Mouse (Mus musculus) left cerebral cortex, adult 11 months (tissue): ENCODE data around the gene 1810024B03Rik.
"Not testable (repeated sequence)": the region's sequence is repeated elsewhere in the genome, so short reads cannot be mapped to it uniquely, and the experiment has no call there.

ENCODE experiments used
- DNase-seq: peaks from one replicate; pipeline ENCODE4 v3.0.0; 2022; ENCODE audit warnings: low spot score

The 1810024B03Rik gene

DNA sequence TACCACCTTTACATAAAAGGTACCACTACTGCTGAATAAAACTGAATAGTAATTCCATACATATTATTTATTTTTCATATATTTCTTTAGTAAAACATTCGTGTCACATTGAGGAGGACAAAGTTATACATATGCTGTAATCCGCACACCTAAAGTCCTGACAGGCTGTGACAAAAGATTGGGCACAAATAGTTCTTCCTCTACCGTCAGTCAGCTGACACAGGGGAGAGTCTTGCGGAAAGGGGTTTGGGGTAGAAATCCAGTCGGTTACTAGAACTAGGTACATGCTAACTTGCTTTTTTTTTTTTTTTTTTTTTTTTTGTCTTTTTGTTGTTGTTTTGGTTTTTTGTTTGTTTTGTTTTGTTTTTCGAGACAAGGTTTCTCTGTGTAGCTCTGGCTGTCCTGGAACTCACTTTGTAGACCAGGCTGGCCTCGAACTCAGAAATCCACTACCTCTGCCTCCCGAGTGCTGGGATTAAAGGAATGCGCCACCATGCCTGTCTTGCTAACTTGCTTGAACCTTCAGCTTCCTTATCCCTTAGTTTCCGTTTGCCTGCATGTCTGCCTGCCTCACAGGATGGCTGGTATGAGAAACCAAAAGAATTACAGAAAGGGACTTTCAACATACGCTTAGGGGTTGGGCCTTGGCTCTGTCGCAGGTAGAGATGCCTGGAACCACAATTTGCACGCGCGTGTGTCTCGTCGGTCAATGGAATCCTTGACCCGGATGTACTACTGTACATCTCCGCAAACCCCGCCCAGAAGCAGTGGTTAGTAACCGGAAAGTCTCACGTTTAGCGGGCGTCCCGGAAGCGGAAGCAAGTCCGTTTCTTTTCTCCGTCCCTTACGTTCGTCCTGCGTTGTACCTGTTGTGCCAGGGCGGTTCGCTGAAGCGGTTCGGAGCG lies at the start of gene 1810024B03Rik, which contains the start of gene Snrnp200:
Gene 1810024B03Rik (minus strand): TSS at position 734 of the 905 bp plus-strand sequence.
Gene Snrnp200 (plus strand): TSS at position 840 of the 905 bp plus-strand sequence.
- DNase-seq: peak; percentile 93

DNA sequence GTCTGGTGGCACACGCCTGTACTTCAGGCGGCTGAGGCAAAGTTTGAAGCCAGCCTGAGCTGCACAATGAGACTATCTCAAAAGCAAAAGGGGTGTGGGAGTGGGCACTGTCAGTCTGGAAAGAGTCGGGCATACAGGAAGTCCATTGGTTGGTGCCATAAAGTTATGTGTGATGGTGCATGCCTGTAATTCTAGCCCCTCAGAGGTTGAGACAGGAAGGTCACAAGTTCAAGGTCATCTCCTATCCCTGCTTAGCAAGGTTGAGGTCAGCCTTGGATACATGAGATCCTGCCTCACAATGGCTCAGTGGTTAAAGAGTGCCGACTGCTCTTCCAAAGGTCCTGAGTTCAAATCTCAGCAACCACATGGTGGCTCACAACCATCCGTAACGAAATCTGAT lies 47.2 kb upstream of the 1810024B03Rik start:
- no peak for DNase-seq

DNA sequence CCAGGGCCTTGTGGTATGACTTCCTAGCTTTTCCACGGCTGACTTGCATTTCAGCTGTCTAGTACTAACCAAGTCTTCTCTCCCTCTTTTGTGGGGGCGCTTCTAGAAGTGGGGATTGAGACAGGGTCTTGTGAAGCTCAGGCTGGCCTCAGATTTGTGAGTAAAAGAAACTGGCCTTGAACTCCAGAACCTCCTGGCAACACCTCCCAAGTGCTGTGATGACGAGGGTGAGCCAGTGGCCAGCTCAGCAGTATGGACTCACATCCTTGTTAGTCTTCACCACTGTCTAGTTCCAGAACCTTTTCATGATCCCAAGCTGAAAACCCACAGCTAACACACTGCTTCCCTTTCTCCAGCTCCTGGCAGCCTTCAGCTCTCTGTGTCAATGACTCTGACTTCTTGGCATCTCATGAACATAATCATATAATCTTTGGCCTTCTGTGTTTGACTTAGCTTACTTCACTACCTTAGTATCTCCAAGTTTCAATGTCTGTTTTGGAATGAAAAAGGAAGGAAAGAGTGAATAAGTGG lies 46.6 kb upstream of the 1810024B03Rik start:
- no peak for DNase-seq

DNA sequence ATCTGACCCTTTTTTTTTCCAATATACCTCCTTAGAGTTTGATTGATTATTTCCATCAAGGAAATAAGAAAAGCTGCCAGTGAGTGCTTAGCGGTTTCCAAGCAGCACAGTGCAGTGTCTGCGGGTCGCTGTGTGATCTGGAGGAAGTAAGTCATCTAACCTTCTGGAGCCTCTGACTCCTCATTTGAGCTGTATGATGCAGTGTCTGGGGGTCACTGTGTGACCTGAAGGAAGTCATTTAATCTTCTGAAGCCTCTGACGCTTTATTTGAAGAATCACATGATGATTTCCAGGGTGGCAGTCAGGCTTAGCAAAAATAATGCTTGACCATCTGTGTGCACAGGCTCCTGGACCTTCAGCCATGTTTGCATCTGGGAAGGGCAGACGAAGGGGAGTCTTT lies 44.7 kb upstream of the 1810024B03Rik start:
- DNase-seq: no peak

DNA sequence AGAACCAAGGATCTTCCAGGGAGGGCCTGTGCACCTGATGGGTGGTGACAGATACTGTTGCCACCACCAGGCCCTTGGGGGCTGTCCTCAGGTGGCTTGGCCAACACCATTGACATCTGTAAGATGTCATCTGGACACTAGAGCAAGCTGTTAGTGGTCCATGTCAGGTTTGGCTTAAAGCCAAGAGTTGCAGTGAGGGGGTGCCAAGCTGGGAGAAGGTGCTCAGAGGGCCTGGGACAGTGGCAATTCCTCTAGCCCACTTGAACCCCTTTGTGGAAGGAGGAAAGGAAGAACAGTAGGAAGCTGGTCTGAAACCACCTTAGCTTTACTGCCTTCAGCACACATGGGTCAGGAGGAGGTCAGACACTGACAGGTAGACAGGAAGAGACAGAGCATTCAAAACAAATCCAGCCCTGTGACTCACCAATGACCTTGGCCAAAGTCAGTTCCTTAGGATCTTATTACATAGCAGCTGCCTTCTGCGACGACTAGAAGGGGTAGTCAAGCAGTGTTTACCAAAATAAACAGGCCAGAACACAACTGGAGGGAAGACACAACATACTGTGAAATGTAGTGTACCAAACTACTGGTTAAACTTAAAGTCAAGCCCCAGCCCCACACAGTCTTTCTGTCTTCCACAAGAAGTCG lies 43.9 kb upstream of the 1810024B03Rik start:
- no peak for DNase-seq

DNA sequence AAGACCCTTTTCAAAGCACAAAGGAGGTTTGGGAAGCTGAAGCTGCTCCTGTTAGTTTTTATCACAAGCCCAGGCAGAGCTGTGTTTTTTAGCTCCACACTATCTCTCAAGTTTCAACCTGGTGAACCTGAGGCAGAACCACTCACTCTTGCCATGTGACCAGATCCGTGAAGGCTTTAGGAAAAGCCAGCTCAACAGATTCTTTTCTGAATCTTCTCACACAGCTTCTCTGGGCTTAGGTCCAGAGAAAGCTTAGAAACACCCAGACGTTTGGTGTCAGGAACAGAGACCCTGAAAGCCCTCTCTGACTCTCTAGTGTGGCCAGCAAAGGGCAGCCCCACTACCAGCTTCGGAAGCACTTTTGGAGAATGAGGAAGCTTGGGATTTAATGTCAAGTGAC lies 43.4 kb upstream of the 1810024B03Rik start:
- no peak for DNase-seq

DNA sequence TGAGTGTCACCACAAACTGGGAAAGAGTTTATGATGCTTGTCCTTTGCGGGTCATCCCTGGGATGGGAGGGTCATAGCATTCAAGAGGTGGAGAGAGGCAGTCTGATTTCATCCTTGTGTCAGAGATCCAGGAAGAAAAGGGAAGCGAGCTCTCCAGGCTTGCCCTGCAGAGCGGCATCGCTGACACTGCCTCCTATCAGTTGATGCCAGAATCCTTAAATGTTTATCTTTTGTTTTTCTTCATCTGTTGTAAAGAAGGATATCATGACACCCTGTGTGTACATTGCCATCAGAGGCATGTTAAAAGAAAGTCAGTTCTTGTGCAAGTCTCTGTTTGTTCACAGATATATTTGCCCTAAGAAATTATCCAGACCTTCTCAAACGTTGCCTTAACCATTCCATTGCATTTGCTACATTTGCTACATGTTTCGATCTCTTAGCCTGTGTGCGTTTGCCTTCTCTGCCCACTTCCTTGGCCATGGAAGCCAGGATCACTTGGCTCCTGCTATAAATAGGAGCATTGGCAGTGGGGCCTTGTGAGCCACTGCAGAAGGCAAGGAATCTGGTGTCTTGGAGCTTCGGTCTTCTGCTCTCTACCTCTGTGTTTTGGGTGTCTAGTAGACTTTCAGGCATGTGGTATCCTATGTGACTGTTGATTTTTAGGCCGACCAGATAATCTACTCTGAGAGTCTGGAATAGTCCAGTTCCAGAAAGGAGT lies 42.4 kb upstream of the 1810024B03Rik start:
- DNase-seq: no peak

DNA sequence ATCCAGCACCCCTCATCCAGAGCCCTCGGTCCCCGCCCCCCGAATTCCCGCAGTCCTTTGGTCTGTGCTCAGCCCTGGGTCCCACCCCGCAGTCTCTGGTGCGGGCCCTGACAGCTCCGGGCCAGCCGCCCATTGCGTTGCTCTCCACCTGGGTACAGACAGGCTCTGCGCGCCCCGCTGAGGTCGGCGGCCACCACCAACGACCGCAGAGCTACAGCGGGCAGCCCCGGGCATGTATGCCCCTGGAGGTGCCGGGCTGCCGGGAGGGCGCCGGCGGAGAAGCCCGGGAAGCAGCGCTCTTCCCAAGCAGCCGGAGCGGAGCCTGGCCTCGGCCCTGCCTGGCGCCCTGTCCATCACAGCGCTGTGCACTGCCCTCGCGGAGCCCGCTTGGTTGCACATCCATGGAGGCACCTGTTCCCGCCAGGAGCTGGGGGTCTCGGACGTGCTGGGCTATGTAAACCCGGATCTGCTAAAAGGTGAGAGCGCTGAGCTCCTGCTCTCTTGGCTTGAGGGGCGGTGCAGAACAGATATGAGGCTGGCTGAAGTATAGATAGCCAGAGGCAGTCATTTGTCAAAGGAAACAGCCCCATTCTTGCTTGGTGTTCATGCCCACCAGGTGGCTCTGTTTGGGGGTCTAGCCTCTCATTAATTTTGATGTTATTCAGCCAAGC lies 40.4 kb upstream of the 1810024B03Rik start:
- no peak for DNase-seq

DNA sequence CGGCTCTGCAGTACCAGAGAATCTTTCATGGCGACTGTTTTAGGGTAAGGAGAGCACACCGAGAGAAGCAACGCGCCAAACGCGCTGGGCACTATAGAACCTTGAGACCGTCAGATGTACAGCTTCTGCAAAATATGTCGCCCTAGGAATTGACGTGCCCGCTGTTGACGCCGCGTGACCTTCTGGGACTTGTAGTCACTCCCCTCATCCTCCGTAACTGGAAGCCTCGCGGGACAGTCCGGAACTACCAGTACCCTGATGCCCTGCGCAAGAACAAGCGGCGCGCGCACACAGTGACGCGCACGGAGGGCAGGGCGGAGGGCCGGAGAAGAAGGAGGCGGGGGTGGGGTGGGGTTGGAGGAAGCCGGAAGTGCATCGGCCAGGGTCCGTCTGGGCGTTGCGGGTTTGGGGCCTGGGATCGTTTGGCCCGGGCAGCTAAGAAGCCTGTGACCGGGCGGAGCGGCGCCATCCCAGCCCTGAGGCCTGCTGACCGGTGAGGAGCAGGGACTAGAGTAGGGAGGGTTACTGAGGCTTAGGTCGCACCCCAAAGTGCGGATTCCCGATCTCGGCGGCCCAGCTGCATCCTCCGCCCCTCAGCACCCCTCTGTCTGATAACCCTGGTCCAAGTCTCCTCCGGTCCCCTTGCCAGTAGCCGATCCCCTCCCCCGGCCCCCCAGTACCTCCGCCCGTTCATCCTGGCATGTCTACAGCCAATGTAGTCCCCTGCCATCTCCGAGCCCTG lies 39.7 kb upstream of the 1810024B03Rik start, which contains the start of the genes Ciao1 and Tmem127:
Gene Ciao1 (minus strand): TSS at position 225 of the 742 bp plus-strand sequence.
Gene Tmem127 (plus strand): TSS at position 317 of the 742 bp plus-strand sequence.
- DNase-seq: peak; percentile 95

DNA sequence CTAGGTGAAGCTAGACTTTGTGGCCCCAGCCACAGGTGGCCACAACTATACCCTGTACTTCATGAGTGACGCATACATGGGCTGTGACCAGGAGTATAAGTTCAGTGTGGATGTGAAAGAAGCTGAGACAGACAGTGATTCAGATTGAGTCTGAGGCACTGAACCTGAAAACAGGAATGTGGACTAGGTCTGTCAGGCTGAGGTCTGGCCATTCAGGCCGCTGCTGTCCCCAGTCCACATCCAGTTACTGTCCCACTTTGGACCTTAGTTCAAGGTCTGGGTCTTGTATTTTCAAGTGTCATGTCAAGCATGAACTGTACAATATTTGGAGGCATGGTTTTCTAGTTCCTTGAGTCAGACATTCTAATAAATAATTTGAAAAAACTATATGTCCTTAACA lies 32.0 kb upstream of the 1810024B03Rik start:
- DNase-seq: no peak

DNA sequence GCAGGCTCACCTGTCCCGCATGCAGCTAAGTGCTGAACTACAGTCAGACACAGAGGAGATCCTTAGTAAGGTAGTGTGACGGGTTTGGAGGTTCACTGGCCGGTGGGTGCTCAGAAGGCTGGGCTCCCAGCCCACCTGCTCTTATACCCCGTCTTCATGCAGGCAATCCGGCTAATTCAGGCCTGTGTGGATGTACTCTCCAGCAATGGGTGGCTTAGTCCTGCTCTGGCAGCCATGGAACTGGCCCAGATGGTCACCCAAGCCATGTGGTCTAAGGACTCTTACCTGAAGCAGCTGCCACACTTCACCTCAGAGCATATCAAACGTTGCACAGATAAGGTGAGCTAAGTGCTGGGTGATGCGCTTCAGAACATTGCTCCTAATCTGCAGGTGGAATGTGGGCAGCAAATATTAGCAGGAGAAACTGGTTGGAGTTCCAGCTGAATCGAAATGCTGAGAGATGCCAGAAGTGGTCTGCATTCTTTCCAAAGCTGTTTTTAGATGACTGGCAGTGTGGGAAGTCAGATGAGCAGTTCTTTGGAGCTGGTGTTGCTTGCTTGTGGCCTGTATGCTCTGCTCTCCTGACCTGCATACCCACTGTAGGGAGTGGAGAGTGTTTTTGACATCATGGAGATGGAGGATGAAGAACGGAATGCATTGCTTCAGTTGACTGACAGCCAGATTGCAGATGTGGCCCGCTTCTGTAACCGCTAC lies 30.0 kb upstream of the 1810024B03Rik start:
- no peak for DNase-seq

DNA sequence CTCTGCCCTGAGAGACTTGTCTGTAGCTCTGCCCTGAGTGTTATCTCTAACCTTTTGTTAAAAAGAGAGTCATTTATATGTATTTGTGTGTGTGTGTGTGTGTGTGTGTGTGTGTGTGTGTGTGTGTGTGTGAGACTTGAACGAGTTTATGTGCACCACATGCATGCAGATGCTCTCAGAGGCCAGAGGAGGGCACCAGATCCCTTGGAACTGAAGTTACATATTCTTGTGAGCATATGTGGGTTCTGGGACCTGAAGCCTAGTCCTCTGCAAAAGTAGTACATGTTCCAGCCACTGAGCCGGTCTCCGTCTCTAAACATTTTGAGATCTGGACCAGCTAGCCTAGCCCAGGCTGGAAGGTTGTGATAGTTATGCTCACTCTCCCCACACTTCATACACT lies 17.2 kb upstream of the 1810024B03Rik start:
- DNase-seq: no peak

DNA sequence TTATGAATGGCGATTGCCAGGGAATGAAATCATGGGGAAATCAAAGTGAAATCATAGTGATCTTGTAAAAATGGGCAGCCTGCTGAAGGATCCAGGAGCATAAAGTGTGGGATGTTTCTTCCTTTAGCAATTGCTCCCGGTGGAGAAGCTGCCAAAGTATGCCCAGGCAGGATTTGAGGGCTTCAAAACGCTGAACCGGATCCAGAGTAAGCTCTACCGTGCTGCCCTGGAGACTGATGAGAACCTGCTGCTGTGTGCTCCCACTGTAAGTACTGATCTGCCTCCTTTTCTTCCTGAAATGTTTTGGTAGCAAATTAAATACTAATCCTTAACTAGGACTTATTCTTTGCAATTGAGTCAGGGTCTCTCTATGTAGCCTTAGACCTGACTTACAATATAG lies 9.7 kb upstream of the 1810024B03Rik start:
- no peak for DNase-seq

DNA sequence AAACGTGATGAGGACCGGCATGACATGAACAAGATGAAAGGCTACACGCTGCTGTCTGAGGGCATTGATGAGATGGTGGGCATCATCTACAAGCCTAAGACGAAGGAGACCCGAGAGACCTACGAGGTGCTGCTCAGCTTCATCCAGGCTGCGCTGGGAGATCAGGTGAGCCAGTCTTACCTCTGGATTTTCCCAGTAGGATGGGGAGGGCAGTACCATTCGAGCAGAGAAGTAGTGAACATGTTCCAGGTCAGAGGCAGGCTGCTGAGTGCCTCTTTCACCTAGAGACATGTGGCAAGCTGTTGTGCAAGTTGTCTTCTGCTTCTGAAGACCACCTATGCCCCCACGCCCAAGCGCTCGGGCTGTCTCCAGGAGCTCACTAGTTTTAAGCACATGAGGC lies 2.6 kb upstream of the 1810024B03Rik start:
- no peak for DNase-seq

DNA sequence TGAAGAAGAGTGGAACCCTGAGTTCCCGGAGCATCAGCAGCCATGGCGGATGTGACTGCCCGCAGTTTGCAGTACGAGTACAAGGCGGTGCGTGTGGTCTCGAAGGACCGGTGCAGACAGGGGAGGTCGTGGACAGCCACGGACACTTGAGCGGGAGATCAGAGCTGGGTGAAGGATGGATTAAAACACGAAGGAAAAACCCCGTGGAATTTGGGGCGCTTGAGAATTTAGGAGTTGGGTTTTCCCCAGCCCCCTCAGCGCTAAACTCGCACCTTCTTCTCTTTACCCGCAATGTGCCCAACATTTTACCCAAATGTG lies 331 bp upstream of the 1810024B03Rik start:
- no peak for DNase-seq

DNA sequence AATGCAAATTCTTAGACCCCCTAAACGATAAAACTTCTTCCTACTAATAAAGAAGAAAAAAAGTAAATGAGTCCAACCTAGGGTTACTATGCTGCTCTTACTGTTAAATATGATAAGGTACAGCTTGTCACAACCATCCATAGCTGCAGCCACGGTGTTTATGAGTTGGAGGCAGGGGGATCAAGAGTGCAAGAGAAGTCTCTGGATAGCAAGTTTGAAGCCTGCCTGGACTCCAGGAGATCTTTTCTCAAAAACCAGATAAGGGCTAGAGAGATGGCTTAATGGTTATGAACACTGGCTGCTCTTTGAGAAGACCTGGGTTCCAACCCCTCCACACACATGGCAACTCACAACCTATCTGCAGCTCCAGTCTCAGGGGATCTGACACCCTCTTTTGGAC lies 1.2 kb downstream of the 1810024B03Rik start:
- no peak for DNase-seq

DNA sequence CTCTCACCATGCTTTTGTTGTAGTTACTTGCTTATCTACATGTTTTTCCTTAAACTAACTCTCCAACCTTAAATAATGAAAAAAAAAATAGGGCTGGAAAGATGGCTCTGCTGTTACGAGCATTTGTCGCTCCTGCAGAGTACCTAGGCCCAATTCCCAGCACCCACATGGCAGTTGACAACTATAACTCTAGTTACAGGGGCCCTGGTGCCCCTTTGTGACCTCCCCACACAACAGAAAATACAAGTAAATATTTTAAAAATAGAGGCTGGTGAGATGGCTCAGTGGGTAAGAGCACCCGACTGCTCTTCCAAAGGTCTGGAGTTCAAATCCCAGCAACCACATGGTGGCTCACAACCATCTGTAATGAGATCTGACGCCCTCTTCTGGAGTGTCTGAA lies 2.1 kb downstream of the 1810024B03Rik start:
- DNase-seq: not testable (repeated sequence)

DNA sequence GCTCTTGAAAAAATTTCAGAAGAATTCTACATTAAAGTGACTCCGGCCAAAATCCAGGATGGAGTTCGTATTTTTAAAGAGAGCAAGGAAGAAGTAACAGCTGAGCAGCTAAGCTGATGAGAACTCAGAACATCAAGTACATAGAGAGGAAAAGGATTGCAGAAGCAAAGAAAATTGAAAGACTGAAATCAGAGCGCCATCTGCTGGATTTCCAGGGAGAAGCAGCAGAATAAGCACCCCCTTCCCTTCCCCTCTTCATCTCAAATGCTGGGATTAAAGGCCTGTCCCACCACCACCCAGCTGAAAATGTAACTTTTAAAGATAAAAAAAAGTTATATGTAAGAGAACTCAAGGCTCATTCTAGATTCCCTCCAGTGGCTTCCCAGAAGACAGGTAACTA lies 3.1 kb downstream of the 1810024B03Rik start:
- peak; percentile 23 for DNase-seq

DNA sequence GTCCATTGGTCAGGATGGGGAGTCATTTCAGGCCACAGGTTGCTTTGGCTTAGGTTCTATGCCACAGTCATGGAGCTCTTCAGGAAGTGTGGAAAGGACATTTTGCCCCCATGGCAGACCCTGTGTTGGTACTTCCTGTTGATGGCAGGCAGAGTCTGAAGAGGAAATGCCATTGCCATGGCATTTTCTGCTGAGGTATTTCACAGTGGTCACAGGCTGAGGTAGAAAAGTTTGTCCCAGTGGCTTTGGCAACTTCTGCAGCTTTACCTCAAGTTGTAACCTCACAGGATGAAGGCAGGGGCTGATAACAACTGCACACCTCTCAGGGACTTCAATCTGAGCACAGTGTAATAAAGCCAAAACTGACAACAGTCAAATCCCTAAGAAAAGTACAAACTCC lies 18.5 kb downstream of the 1810024B03Rik start:
- DNase-seq: no peak

DNA sequence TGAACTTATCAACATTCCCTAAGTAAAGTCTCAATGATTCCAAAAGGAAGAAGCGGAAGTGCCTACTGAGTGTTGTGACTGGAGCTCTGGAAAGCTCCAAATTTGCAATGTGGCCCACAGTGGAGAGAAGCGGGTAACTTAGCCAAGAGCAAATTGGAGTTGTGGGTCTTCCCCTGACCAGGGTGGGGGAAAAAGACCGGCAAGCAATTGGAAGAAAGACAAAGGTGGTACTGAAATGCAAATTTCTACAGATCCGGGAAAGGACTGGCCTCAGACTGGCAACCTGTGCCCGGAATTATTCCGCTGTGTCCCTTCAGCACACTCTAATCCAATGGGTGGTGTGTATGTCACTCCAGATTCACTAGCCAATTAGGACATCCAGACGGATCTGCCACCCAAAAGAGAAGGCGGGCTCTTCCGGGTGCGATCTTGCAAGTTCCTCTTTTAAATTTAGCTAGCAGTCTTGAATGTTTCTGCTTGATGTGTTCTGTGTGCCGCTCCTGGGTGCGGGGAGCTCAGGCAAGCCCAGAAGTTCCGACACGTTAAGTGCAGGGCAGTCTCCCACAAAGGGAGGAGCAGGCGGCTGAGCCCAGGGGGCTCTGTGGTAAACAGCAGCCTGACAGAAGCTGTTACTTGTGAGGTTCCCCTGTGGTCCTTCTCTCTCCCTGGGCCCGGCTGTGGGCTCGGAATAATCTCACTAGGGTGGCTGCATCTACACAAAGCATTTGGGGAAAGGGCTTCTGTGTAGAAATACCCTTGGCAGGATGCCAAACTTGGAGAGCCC lies 25.3 kb downstream of the 1810024B03Rik start:
- DNase-seq: peak; percentile 87
